9 mouse cellular contexts compared by ENCODE assay signal in the genomic region with DNA sequence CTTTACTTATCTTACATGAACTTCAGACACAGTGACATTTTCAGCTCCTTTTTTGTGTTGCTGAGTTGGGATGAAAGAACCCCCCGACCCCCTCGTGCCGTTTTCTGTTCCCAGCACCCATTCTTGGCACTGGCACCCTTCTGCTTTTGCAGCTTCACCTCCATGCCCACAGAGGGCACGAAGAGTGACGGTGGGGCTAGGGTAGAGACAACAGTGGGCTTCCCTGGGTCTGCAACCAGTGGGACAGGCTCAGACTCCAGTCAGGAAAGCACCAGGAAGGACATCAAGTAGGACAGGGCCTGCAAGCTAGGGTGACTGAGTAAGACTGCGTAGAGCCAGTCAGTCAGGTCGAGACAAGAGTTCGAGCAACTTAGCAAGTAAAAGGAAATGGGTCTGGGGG. TPM values are rescaled to one million over a fixed set of nuclear protein-coding genes. Genes with fewer than 3 reads are reported as not detected.
DNase-seq lines count a peak whose midpoint lies in the region; ATAC-seq and TF ChIP-seq lines count a peak whose summit lies in the region.
"Had no signal": no experiment of that assay in that cellular context is flagged by ENCODE, and none has a peak within 500 bp of the region (broad histone marks: within the 10 kb centered on the region; RNA-seq: fewer than 3 reads in every experiment).

No protein-coding gene starts in this region.

- H3K4me2 ChIP-seq in heart, embryonic 16.5 days (ENCODE audit: low read depth, low read length): peak overlapping the region; percentile 71
- H3K4me2 ChIP-seq in hindbrain, embryonic 14.5 days (replicated peaks): peak overlapping the region; percentile 86
- H3K4me2 ChIP-seq in midbrain, embryonic 13.5 days (replicated peaks): peak overlapping the region; percentile 71

- no peaks in the 10 kb centered on the region for H3K79me2 ChIP-seq in heart, adult 2 months (replicated peaks; ENCODE audit: control insufficient read depth, insufficient read depth, low read length)

- no peaks in the 10 kb centered on the region for H3K9me3 ChIP-seq in heart, embryonic 16.5 days (replicated peaks; ENCODE audit: control insufficient read depth, low read length)
- H3K9me3 ChIP-seq in hindbrain, embryonic 14.5 days (ENCODE audit: control insufficient read depth, low read length): no peaks in the 10 kb centered on the region
- H3K9me3 ChIP-seq in midbrain, embryonic 13.5 days: no peaks in the 10 kb centered on the region

- H3K27ac ChIP-seq in heart, embryonic 16.5 days (ENCODE audit: low read length): 0 out of 2 replicates have a peak overlapping the region, but pooled peaks have one; percentile 9
- H3K27ac ChIP-seq in heart, adult 2 months: no peak overlapping the region
- peak overlapping the region; percentile 60 for H3K27ac ChIP-seq in hindbrain, embryonic 14.5 days
- H3K27ac ChIP-seq in midbrain, embryonic 13.5 days: no peak overlapping the region; the same call in 1 of the 2 replicates
- H3K27ac ChIP-seq in thymus, adult 2 months (ENCODE audit: control insufficient read depth, insufficient read depth, low read length): no peak overlapping the region

- TF ChIP-seq POLR2A in heart, adult 2 months (IDR thresholded peaks at IDR 0.05; ENCODE audit: insufficient read depth, low read depth, low read length): no peak
- no peak for TF ChIP-seq POLR2A in thymus, adult 2 months (IDR thresholded peaks at IDR 0.05; ENCODE audit: control insufficient read depth, extremely low read depth, insufficient read depth, low read length, poor library complexity)

- peaks cover 13% of the 10 kb centered on the region for H3K4me1 ChIP-seq in heart, embryonic 16.5 days (ENCODE audit: control insufficient read depth, insufficient read depth, low read length)
- peaks cover 2% of the 10 kb centered on the region; the same call in 1 of the 2 replicates for H3K4me1 ChIP-seq in heart, adult 2 months (ENCODE audit: control insufficient read depth, insufficient read depth, low read length)
- H3K4me1 ChIP-seq in hindbrain, embryonic 14.5 days (replicated peaks; ENCODE audit: control insufficient read depth, insufficient read depth, low read length): peaks cover 22% of the 10 kb centered on the region
- H3K4me1 ChIP-seq in midbrain, embryonic 13.5 days (replicated peaks): peaks cover 35% of the 10 kb centered on the region
- peaks cover 20% of the 10 kb centered on the region for H3K4me1 ChIP-seq in thymus, adult 2 months (replicated peaks; ENCODE audit: control insufficient read depth, insufficient read depth, low read length)

- TF ChIP-seq EP300 in heart, adult 2 months (IDR thresholded peaks at IDR 0.05; ENCODE audit: insufficient read depth, low read depth, low read length): no peak

- WGBS in heart, embryonic 16.5 days: 57% methylated on average over 8 of the region's 8 CpGs
- 58% methylated on average over 8 of the region's 8 CpGs for WGBS in heart, adult 2 months
- 48% methylated on average over 8 of the region's 8 CpGs for WGBS in hindbrain, embryonic 14.5 days
- WGBS in midbrain, embryonic 13.5 days: 47% methylated on average over 8 of the region's 8 CpGs
- 73% methylated on average over 8 of the region's 8 CpGs for WGBS in thymus, adult 2 months

- H3K27me3 ChIP-seq in heart, embryonic 16.5 days (ENCODE audit: control insufficient read depth, insufficient read depth, low read length): peaks cover 20% of the 10 kb centered on the region; the same call in 1 of the 2 replicates
- peaks cover 5% of the 10 kb centered on the region; the same call in 1 of the 2 replicates for H3K27me3 ChIP-seq in heart, adult 2 months (ENCODE audit: control insufficient read depth, insufficient read depth, low read length)
- peaks cover 6% of the 10 kb centered on the region; the same call in 1 of the 2 replicates for H3K27me3 ChIP-seq in hindbrain, embryonic 14.5 days (ENCODE audit: control insufficient read depth, insufficient read depth, low read length)
- H3K27me3 ChIP-seq in midbrain, embryonic 13.5 days: peaks cover 26% of the 10 kb centered on the region
- peaks cover 12% of the 10 kb centered on the region for H3K27me3 ChIP-seq in thymus, adult 2 months (ENCODE audit: control insufficient read depth, insufficient read depth, low read length)

- ATAC-seq in heart, embryonic 16.5 days (replicated peaks; ENCODE audit: extremely low read depth, insufficient read depth, low FRiP score): no peak
- ATAC-seq in common myeloid progenitor, adult 5-6 weeks (replicated peaks; ENCODE audit: low read depth, poor library complexity, severe bottlenecking): 0 out of 2 replicates have a peak, but pooled peaks have one; percentile 3
- no peak for ATAC-seq in hindbrain, embryonic 14.5 days (ENCODE audit: low FRiP score)
- ATAC-seq in midbrain, embryonic 13.5 days: peak; percentile 8

- TF ChIP-seq CTCF in heart, adult 2 months (IDR thresholded peaks at IDR 0.05): no peak
- TF ChIP-seq CTCF in thymus, adult 2 months (IDR thresholded peaks at IDR 0.05; ENCODE audit: borderline replicate concordance, control insufficient read depth, extremely low read depth, insufficient read depth, low read length, poor library complexity): no peak

- H3K9ac ChIP-seq in heart, embryonic 16.5 days (ENCODE audit: low read length): peak overlapping the region; percentile 60
- no peak overlapping the region for H3K9ac ChIP-seq in heart, adult 2 months (ENCODE audit: low read depth, low read length)
- peak overlapping the region; percentile 87; the same call in 1 of the 2 replicates for H3K9ac ChIP-seq in hindbrain, embryonic 14.5 days
- H3K9ac ChIP-seq in midbrain, embryonic 13.5 days (replicated peaks): no peak overlapping the region; the same call in 1 of the 2 replicates

- intact Hi-C loops in heart, adult 2 months (cut with DNase I): no loop called here

- H3K36me3 ChIP-seq in heart, embryonic 16.5 days (ENCODE audit: control insufficient read depth, insufficient read depth): no peaks in the 10 kb centered on the region; the same call in 1 of the 2 replicates
- H3K36me3 ChIP-seq in heart, adult 2 months (ENCODE audit: control insufficient read depth, insufficient read depth, low read length): no peaks in the 10 kb centered on the region
- H3K36me3 ChIP-seq in hindbrain, embryonic 14.5 days (replicated peaks; ENCODE audit: control insufficient read depth, insufficient read depth): peaks cover 15% of the 10 kb centered on the region
- H3K36me3 ChIP-seq in midbrain, embryonic 13.5 days: peaks cover 8% of the 10 kb centered on the region
- no peaks in the 10 kb centered on the region for H3K36me3 ChIP-seq in thymus, adult 2 months (ENCODE audit: control insufficient read depth, insufficient read depth, low read length)

- H3K4me3 ChIP-seq in heart, embryonic 16.5 days (ENCODE audit: low read length): peak overlapping the region; percentile 49
- H3K4me3 ChIP-seq in heart, adult 2 months: no peak overlapping the region; the same call in 1 of the 2 replicates
- H3K4me3 ChIP-seq in hindbrain, embryonic 14.5 days (replicated peaks; ENCODE audit: low read length): peak overlapping the region; percentile 72
- peak overlapping the region; percentile 56 for H3K4me3 ChIP-seq in midbrain, embryonic 13.5 days (replicated peaks)
- no peak overlapping the region for H3K4me3 ChIP-seq in thymus, adult 2 months (ENCODE audit: control insufficient read depth, insufficient read depth, low read length)

- no peak for DNase-seq in heart, adult 2 months
- no peak for DNase-seq in hindbrain, embryonic 14.5 days (ENCODE audit: low spot score)
- no peak for DNase-seq in yolk sac, embryonic 10.5 days (ENCODE audit: low spot score)
- DNase-seq in frontal cortex, postnatal 10 days (ENCODE audit: low spot score in 2 of 2): no peak
- DNase-seq in thymus, adult 2 months: no peak

RNA-seq across cellular contexts. Expression of gene Rnf208, which starts 1.7 kb away (rescaled TPM):
- 3.7 and 5.2 TPM in 2 replicates for polyA plus RNA-seq in heart, embryonic 16.5 days (2015; fragmentation: Nextera tagmentation; extraction: Ambion mirVana)
- total RNA-seq in heart, adult 2 months (2021): under 1 TPM; 0.47 to 0.61 TPM
- polyA plus RNA-seq in heart, adult 2 months (2012; rRNA removed): 1.5 and 2.4 TPM in 2 replicates
- 0.37 and 0.82 TPM in 2 replicates for total RNA-seq in common myeloid progenitor, adult 5-6 weeks (2017)
- 166 and 177 TPM in 2 replicates for polyA plus RNA-seq in hindbrain, embryonic 14.5 days (2014; fragmentation: Nextera tagmentation; extraction: Ambion mirVana)
- polyA plus RNA-seq in midbrain, embryonic 13.5 days (2015; fragmentation: Nextera tagmentation; extraction: Ambion mirVana): 64.5 and 73.2 TPM in 2 replicates
- polyA plus RNA-seq in thymus, adult 2 months (2012; rRNA removed): 3.6 and 4.5 TPM in 2 replicates

RNA-seq across cellular contexts. Expression of gene Cysrt1, which starts 1.9 kb away (rescaled TPM):
- 0.17 TPM in 1 of 2 replicates, not detected in the other for polyA plus RNA-seq in heart, embryonic 16.5 days (2015; fragmentation: Nextera tagmentation; extraction: Ambion mirVana)
- total RNA-seq in heart, adult 2 months (2021): not detected
- polyA plus RNA-seq in heart, adult 2 months (2012; rRNA removed): not detected in 2 replicates
- total RNA-seq in common myeloid progenitor, adult 5-6 weeks (2017): not detected in 2 replicates
- 0.59 TPM in 1 of 2 replicates, not detected in the other for polyA plus RNA-seq in hindbrain, embryonic 14.5 days (2014; fragmentation: Nextera tagmentation; extraction: Ambion mirVana)
- polyA plus RNA-seq in midbrain, embryonic 13.5 days (2015; fragmentation: Nextera tagmentation; extraction: Ambion mirVana): not detected in 2 replicates
- polyA plus RNA-seq in thymus, adult 2 months (2012; rRNA removed): 1.6 and 2.1 TPM in 2 replicates

RNA-seq across cellular contexts. Expression of gene Rnf224, which starts 3.7 kb away (rescaled TPM):
- not detected in 2 replicates for polyA plus RNA-seq in heart, embryonic 16.5 days (2015; fragmentation: Nextera tagmentation; extraction: Ambion mirVana)
- total RNA-seq in heart, adult 2 months (2021): not detected
- polyA plus RNA-seq in heart, adult 2 months (2012; rRNA removed): not detected in 2 replicates
- total RNA-seq in common myeloid progenitor, adult 5-6 weeks (2017): not detected in 2 replicates
- polyA plus RNA-seq in hindbrain, embryonic 14.5 days (2014; fragmentation: Nextera tagmentation; extraction: Ambion mirVana): not detected in 2 replicates
- not detected in 2 replicates for polyA plus RNA-seq in midbrain, embryonic 13.5 days (2015; fragmentation: Nextera tagmentation; extraction: Ambion mirVana)
- 0.05 TPM in 1 of 2 replicates, not detected in the other for polyA plus RNA-seq in thymus, adult 2 months (2012; rRNA removed)
- polyA plus RNA-seq: large intestine, adult 2 months had no signal

RNA-seq across cellular contexts. Expression of gene Slc34a3, which starts 6.1 kb away (rescaled TPM):
- polyA plus RNA-seq in heart, embryonic 16.5 days (2015; fragmentation: Nextera tagmentation; extraction: Ambion mirVana): not detected in 2 replicates
- not detected for total RNA-seq in heart, adult 2 months (2021)
- polyA plus RNA-seq in heart, adult 2 months (2012; rRNA removed): not detected in 2 replicates
- total RNA-seq in common myeloid progenitor, adult 5-6 weeks (2017): not detected in 2 replicates
- not detected in 2 replicates for polyA plus RNA-seq in hindbrain, embryonic 14.5 days (2014; fragmentation: Nextera tagmentation; extraction: Ambion mirVana)
- not detected in 2 replicates for polyA plus RNA-seq in midbrain, embryonic 13.5 days (2015; fragmentation: Nextera tagmentation; extraction: Ambion mirVana)
- 0.05 and 0.15 TPM in 2 replicates for polyA plus RNA-seq in thymus, adult 2 months (2012; rRNA removed)

RNA-seq across cellular contexts. Expression of gene AL732309.1, which starts 6.4 kb away (rescaled TPM):
- 2.2 and 3.1 TPM in 2 replicates for polyA plus RNA-seq in heart, embryonic 16.5 days (2015; fragmentation: Nextera tagmentation; extraction: Ambion mirVana)
- total RNA-seq in heart, adult 2 months (2021): 1 to 10 TPM in 1 of 2 experiments, under 1 TPM in 1; 0.68 to 1.8 TPM
- polyA plus RNA-seq in heart, adult 2 months (2012; rRNA removed): 4.7 and 6.1 TPM in 2 replicates
- total RNA-seq in common myeloid progenitor, adult 5-6 weeks (2017): 0.50 and 0.87 TPM in 2 replicates
- 2.9 and 5.3 TPM in 2 replicates for polyA plus RNA-seq in hindbrain, embryonic 14.5 days (2014; fragmentation: Nextera tagmentation; extraction: Ambion mirVana)
- polyA plus RNA-seq in midbrain, embryonic 13.5 days (2015; fragmentation: Nextera tagmentation; extraction: Ambion mirVana): 4.9 and 5.1 TPM in 2 replicates
- 41.1 and 43.0 TPM in 2 replicates for polyA plus RNA-seq in thymus, adult 2 months (2012; rRNA removed)

Comparison
In these comparisons a context has a peak if more than half of its experiments do, and no peak if none do; other contexts are left out.
1. H3K27ac ChIP-seq: peak in heart, embryonic 16.5 days (single experiment) and hindbrain, embryonic 14.5 days (single experiment); none in heart, adult 2 months (single experiment), midbrain, embryonic 13.5 days (single experiment) and thymus, adult 2 months (single experiment).
2. H3K4me3 ChIP-seq: peak in heart, embryonic 16.5 days (single experiment), hindbrain, embryonic 14.5 days (single experiment) and midbrain, embryonic 13.5 days (single experiment); none in heart, adult 2 months (single experiment) and thymus, adult 2 months (single experiment).
3. H3K9ac ChIP-seq: peak in heart, embryonic 16.5 days (single experiment) and hindbrain, embryonic 14.5 days (single experiment); none in heart, adult 2 months (single experiment) and midbrain, embryonic 13.5 days (single experiment).
4. ATAC-seq: peak in common myeloid progenitor, adult 5-6 weeks (single experiment) and midbrain, embryonic 13.5 days (single experiment); none in heart, embryonic 16.5 days (single experiment) and hindbrain, embryonic 14.5 days (single experiment).
5. RNA of gene Rnf208, which starts 1.7 kb away (polyA plus RNA-seq): 166 to 177 TPM in hindbrain, embryonic 14.5 days and 64.5 to 73.2 TPM in midbrain, embryonic 13.5 days; 3.7 to 5.2 TPM in heart, embryonic 16.5 days, 3.6 to 4.5 TPM in thymus, adult 2 months and 1.5 to 2.4 TPM in heart, adult 2 months; every median in the first group is over 10 times any median in the second.
6. Peak in every context shown above with its lines, with median percentiles within 50 percentile points of each other: H3K4me2 ChIP-seq.